Mouse (Mus musculus) small intestine, adult 2 months (tissue): Measurements from ENCODE around the gene Gm10190.

Experiments used
- CTCF ChIP-seq: fragments of 200-500 bp; IDR thresholded peaks from 2 replicates; pipeline ENCODE4 v1.5.1; 2012; ENCODE audit warnings: low read depth, mild to moderate bottlenecking, control low read depth, inconsistent platforms, low read length, moderate library complexity, mixed read lengths; ENCODE audit not compliant: insufficient replicate concordance, insufficient read length; ENCODE audit errors: extremely low read depth
- POLR2A ChIP-seq: fragments of 200-500 bp; IDR thresholded peaks from 2 replicates; pipeline ENCODE4 v1.6.1; 2012; ENCODE audit warnings: low read depth, mild to moderate bottlenecking, control low read depth, inconsistent platforms, low read length, moderate library complexity

GRCm38 (mm10) chr17:80323658-80324057 lies 49.7 kb downstream of the Gm10190 start:
- TF ChIP-seq CTCF (no peak), POLR2A (no peak)
